Mouse (Mus musculus) embryonic facial prominence, embryonic 13.5 days (tissue): ENCODE results near the gene Spesp1. TPM values are rescaled to one million over a fixed set of nuclear protein-coding genes. Genes with fewer than 3 reads are reported as not detected.

Experiments used
- ATAC-seq: fragments of 200-750 bp; cut with Nextera tagmentation; 2 replicates; pipeline ENCODE4 v1.8.0; 2017; ENCODE audit warnings: low read depth; ENCODE audit not compliant: insufficient number of reproducible peaks, insufficient read depth, low FRiP score, low TSS enrichment
- H3K27ac ChIP-seq: fragments of 300-500 bp; sonication (generic); 2 replicates; pipeline ENCODE4 v1.5.1; 2015; ENCODE audit warnings: moderate library complexity, mild to moderate bottlenecking, inconsistent platforms
- H3K27me3 ChIP-seq: fragments of 300-500 bp; sonication (generic); 2 replicates; pipeline ENCODE4 v1.6.1; 2015; ENCODE audit warnings: mild to moderate bottlenecking, inconsistent platforms
- H3K36me3 ChIP-seq: fragments of 300-500 bp; sonication (generic); 2 replicates; pipeline ENCODE4 v1.6.1; 2015; ENCODE audit warnings: mild to moderate bottlenecking, inconsistent platforms
- H3K4me1 ChIP-seq: fragments of 300-500 bp; sonication (generic); 2 replicates; pipeline ENCODE4 v1.6.1; 2015; ENCODE audit warnings: inconsistent platforms
- H3K4me2 ChIP-seq: fragments of 300-500 bp; sonication (generic); 2 replicates; pipeline ENCODE4 v1.6.1; 2015; ENCODE audit warnings: moderate library complexity, mild to moderate bottlenecking, inconsistent platforms
- H3K4me3 ChIP-seq: fragments of 300-500 bp; sonication (generic); 2 replicates; pipeline ENCODE4 v1.5.1; 2015; ENCODE audit warnings: mild to moderate bottlenecking, inconsistent platforms
- H3K9ac ChIP-seq: fragments of 300-500 bp; sonication (generic); 2 replicates; pipeline ENCODE4 v1.6.1; 2015; ENCODE audit warnings: mild to moderate bottlenecking, inconsistent platforms
- H3K9me3 ChIP-seq: fragments of 300-500 bp; sonication (generic); 2 replicates; pipeline ENCODE4 v1.6.1; 2016; ENCODE audit warnings: inconsistent platforms
- WGBS: fragments of 180-500 bp; shearing (Covaris S2); methylation state at CpG from one replicate; pipeline ENCODE4 v1.1.7; 2015; ENCODE audit warnings: mixed read lengths; 5-methylcytosine and 5-hydroxymethylcytosine counted together
- polyA plus RNA-seq: library from polyadenylated mRNA; unstranded; fragments of >200 nt; fragmentation: Nextera tagmentation; extraction: Ambion mirVana; gene quantifications from 2 replicates; pipeline ENCODE4 v1.2.1, GENCODE M21; 2015

Gene Spesp1
- polyA plus RNA-seq: not detected in 2 replicates

GRCm38 (mm10) chr9:62281991-62282390, at the start of gene Spesp1:
Gene Spesp1, minus strand, starts transcription at chr9:62282208.
- H3K36me3 ChIP-seq: no peaks in the 10 kb centered on the region
- 86% methylated on average over 27 of the region's 27 CpGs for WGBS
- no peak within 1 kb of the TSS for H3K4me2 ChIP-seq
- H3K9me3 ChIP-seq: no peaks in the 10 kb centered on the region
- no peaks in the 10 kb centered on the region; the same call in 1 of the 2 replicates for H3K4me1 ChIP-seq
- H3K27me3 ChIP-seq: no peaks in the 10 kb centered on the region
- H3K4me3 ChIP-seq: no peak within 1 kb of the TSS
- no peak for ATAC-seq
- no peak within 1 kb of the TSS for H3K27ac ChIP-seq
- no peak within 1 kb of the TSS for H3K9ac ChIP-seq

GRCm38 (mm10) chr9:62325965-62326364, 44.0 kb upstream of the Spesp1 start:
- no peak overlapping the region for H3K4me3 ChIP-seq
- no peaks in the 10 kb centered on the region for H3K36me3 ChIP-seq
- no peaks in the 10 kb centered on the region for H3K27me3 ChIP-seq
- no peaks in the 10 kb centered on the region; the same call in 1 of the 2 replicates for H3K9me3 ChIP-seq
- H3K27ac ChIP-seq: no peak overlapping the region
- H3K4me1 ChIP-seq: no peaks in the 10 kb centered on the region
- 63% methylated on average over 3 of the region's 3 CpGs for WGBS
- no peak overlapping the region for H3K4me2 ChIP-seq
- H3K9ac ChIP-seq: no peak overlapping the region
- no peak for ATAC-seq

- Histone ChIP-seq H3K4me3 (no peak overlapping the region), H3K9me3 (no peaks in the 10 kb centered on the region; the same call in 1 of the 2 replicates), H3K27ac (no peak overlapping the region), H3K4me2 (no peak overlapping the region), H3K4me1 (no peaks in the 10 kb centered on the region), H3K27me3 (no peaks in the 10 kb centered on the region), H3K36me3 (no peaks in the 10 kb centered on the region), H3K9ac (no peak overlapping the region)
- WGBS: 70% methylated on average over 1 of the region's 1 CpGs
- no peak for ATAC-seq
Observed at GRCm38 (mm10) chr9:62323816-62324215, 41.8 kb upstream of the Spesp1 start.

- Histone ChIP-seq H3K27ac (no peak overlapping the region), H3K4me3 (no peak overlapping the region), H3K36me3 (no peaks in the 10 kb centered on the region), H3K4me2 (no peak overlapping the region), H3K27me3 (no peaks in the 10 kb centered on the region), H3K9ac (no peak overlapping the region), H3K4me1 (no peaks in the 10 kb centered on the region), H3K9me3 (no peaks in the 10 kb centered on the region; the same call in 1 of the 2 replicates)
- WGBS: 80% methylated on average over 4 of the region's 4 CpGs
- ATAC-seq: no peak
Observed at GRCm38 (mm10) chr9:62318729-62319128, 36.7 kb upstream of the Spesp1 start.

- no peaks in the 10 kb centered on the region for H3K4me1 ChIP-seq
- H3K9ac ChIP-seq: no peak overlapping the region
- ATAC-seq: no peak
- no peaks in the 10 kb centered on the region for H3K36me3 ChIP-seq
- no peak overlapping the region for H3K27ac ChIP-seq
- H3K27me3 ChIP-seq: no peaks in the 10 kb centered on the region
- WGBS: 89% methylated on average over 6 of the region's 6 CpGs
- H3K9me3 ChIP-seq: no peaks in the 10 kb centered on the region
- no peak overlapping the region for H3K4me2 ChIP-seq
- H3K4me3 ChIP-seq: no peak overlapping the region
Observed at GRCm38 (mm10) chr9:62315556-62315955, 33.5 kb upstream of the Spesp1 start.

GRCm38 (mm10) chr9:62296891-62297290, 14.9 kb upstream of the Spesp1 start:
- Histone ChIP-seq H3K36me3 (no peaks in the 10 kb centered on the region), H3K4me3 (no peak overlapping the region), H3K27me3 (no peaks in the 10 kb centered on the region), H3K4me1 (no peaks in the 10 kb centered on the region), H3K4me2 (no peak overlapping the region), H3K27ac (no peak overlapping the region), H3K9me3 (no peaks in the 10 kb centered on the region), H3K9ac (no peak overlapping the region)
- ATAC-seq: no peak
- 59% methylated on average over 1 of the region's 1 CpGs for WGBS

- Histone ChIP-seq H3K9me3 (no peaks in the 10 kb centered on the region), H3K36me3 (no peaks in the 10 kb centered on the region), H3K4me2 (no peak overlapping the region), H3K27me3 (no peaks in the 10 kb centered on the region), H3K4me1 (no peaks in the 10 kb centered on the region), H3K9ac (no peak overlapping the region), H3K27ac (no peak overlapping the region), H3K4me3 (no peak overlapping the region)
- WGBS: 25% methylated on average over 7 of the region's 7 CpGs
- no peak for ATAC-seq
Observed at GRCm38 (mm10) chr9:62295006-62295698, 13.1 kb upstream of the Spesp1 start.

GRCm38 (mm10) chr9:62287633-62288025, 5.6 kb upstream of the Spesp1 start:
- Histone ChIP-seq H3K4me2 (no peak overlapping the region), H3K4me3 (no peak overlapping the region), H3K9ac (no peak overlapping the region), H3K27ac (no peak overlapping the region), H3K4me1 (no peaks in the 10 kb centered on the region; the same call in 1 of the 2 replicates), H3K27me3 (no peaks in the 10 kb centered on the region), H3K9me3 (no peaks in the 10 kb centered on the region), H3K36me3 (no peaks in the 10 kb centered on the region)
- no peak for ATAC-seq
- 70% methylated on average over 4 of the region's 4 CpGs for WGBS

GRCm38 (mm10) chr9:62286967-62287632, 5.1 kb upstream of the Spesp1 start:
- Histone ChIP-seq H3K27me3 (no peaks in the 10 kb centered on the region), H3K9ac (no peak overlapping the region), H3K36me3 (no peaks in the 10 kb centered on the region), H3K4me3 (no peak overlapping the region), H3K9me3 (no peaks in the 10 kb centered on the region), H3K4me1 (no peaks in the 10 kb centered on the region; the same call in 1 of the 2 replicates), H3K27ac (no peak overlapping the region), H3K4me2 (no peak overlapping the region)
- WGBS: 35% methylated on average over 4 of the region's 4 CpGs
- no peak for ATAC-seq

GRCm38 (mm10) chr9:62284266-62284665, 2.3 kb upstream of the Spesp1 start:
- no peak overlapping the region for H3K4me3 ChIP-seq
- H3K27me3 ChIP-seq: no peaks in the 10 kb centered on the region
- no peak overlapping the region for H3K4me2 ChIP-seq
- H3K4me1 ChIP-seq: no peaks in the 10 kb centered on the region; the same call in 1 of the 2 replicates
- H3K9me3 ChIP-seq: no peaks in the 10 kb centered on the region
- WGBS: 73% methylated on average over 7 of the region's 7 CpGs
- no peak overlapping the region for H3K9ac ChIP-seq
- ATAC-seq: no peak
- H3K27ac ChIP-seq: no peak overlapping the region
- no peaks in the 10 kb centered on the region for H3K36me3 ChIP-seq

- ATAC-seq: no peak
- Histone ChIP-seq H3K4me1 (no peaks in the 10 kb centered on the region), H3K4me3 (no peak overlapping the region), H3K9me3 (no peaks in the 10 kb centered on the region), H3K27ac (no peak overlapping the region), H3K27me3 (no peaks in the 10 kb centered on the region), H3K4me2 (no peak overlapping the region), H3K36me3 (no peaks in the 10 kb centered on the region), H3K9ac (no peak overlapping the region)
- 71% methylated on average over 4 of the region's 4 CpGs for WGBS
Observed at GRCm38 (mm10) chr9:62276899-62277298, 5.1 kb downstream of the Spesp1 start.

- H3K4me2 ChIP-seq: no peak overlapping the region
- ATAC-seq: no peak
- 61% methylated on average over 7 of the region's 7 CpGs for WGBS
- no peaks in the 10 kb centered on the region for H3K9me3 ChIP-seq
- no peak overlapping the region for H3K27ac ChIP-seq
- H3K9ac ChIP-seq: no peak overlapping the region
- no peak overlapping the region for H3K4me3 ChIP-seq
- no peaks in the 10 kb centered on the region for H3K27me3 ChIP-seq
- H3K36me3 ChIP-seq: no peaks in the 10 kb centered on the region
- no peaks in the 10 kb centered on the region for H3K4me1 ChIP-seq
Observed at GRCm38 (mm10) chr9:62270775-62271399, 11.1 kb downstream of the Spesp1 start.
